8 mouse cellular contexts compared by ENCODE assay signal in genomic region chr16:95824720-95825534, GRCm38 (mm10).
DNase-seq lines count a peak whose midpoint lies in the region; ATAC-seq lines count a peak whose summit lies in the region.

No protein-coding gene starts in this region.

- H3K9ac ChIP-seq in heart, embryonic 16.5 days (ENCODE audit: low read length): no peak overlapping the region
- peak overlapping the region; percentile 12; the same call in 1 of the 2 replicates for H3K9ac ChIP-seq in kidney, embryonic 16.5 days (replicated peaks; ENCODE audit: low read length)

- no peaks in the 10 kb centered on the region; the same call in 1 of the 2 replicates for H3K27me3 ChIP-seq in heart, embryonic 16.5 days (ENCODE audit: control insufficient read depth, insufficient read depth, low read length)
- no peaks in the 10 kb centered on the region for H3K27me3 ChIP-seq in kidney, embryonic 16.5 days (ENCODE audit: insufficient read depth, low read length)

- peak; percentile 98 for DNase-seq in heart, adult 11 months
- no peak for DNase-seq in heart, adult 8-10 months (ENCODE audit: low spot score)
- peak; percentile 72 for DNase-seq in embryo, embryonic 10 days (ENCODE audit: low spot score)
- peak; percentile 87 for DNase-seq in lung, postnatal 36 days
- DNase-seq in spleen, postnatal 36 days (ENCODE audit: low spot score in 2 of 2): peak; percentile 22 to 53
- no peak for DNase-seq in right cerebral cortex, adult 18-20 months

- H3K27ac ChIP-seq in heart, embryonic 16.5 days (ENCODE audit: low read length): peak overlapping the region; percentile 88
- H3K27ac ChIP-seq in kidney, embryonic 16.5 days (ENCODE audit: low read length): peak overlapping the region; percentile 91

- H3K4me1 ChIP-seq in heart, embryonic 16.5 days (ENCODE audit: control insufficient read depth, insufficient read depth, low read length): peaks cover 19% of the 10 kb centered on the region
- H3K4me1 ChIP-seq in kidney, embryonic 16.5 days (ENCODE audit: insufficient read depth, low read length): peaks cover 34% of the 10 kb centered on the region

- 0 out of 2 replicates have a peak, but pooled peaks cover 2% of the 10 kb centered on the region for H3K9me3 ChIP-seq in heart, embryonic 16.5 days (replicated peaks; ENCODE audit: control insufficient read depth, low read length)
- no peaks in the 10 kb centered on the region for H3K9me3 ChIP-seq in kidney, embryonic 16.5 days (ENCODE audit: low read length)

- H3K4me2 ChIP-seq in heart, embryonic 16.5 days (ENCODE audit: low read depth, low read length): peak overlapping the region; percentile 42
- peak overlapping the region; percentile 32 for H3K4me2 ChIP-seq in kidney, embryonic 16.5 days (replicated peaks; ENCODE audit: low read depth, low read length)

- no peak overlapping the region for H3K4me3 ChIP-seq in heart, embryonic 16.5 days (ENCODE audit: low read length)
- H3K4me3 ChIP-seq in kidney, embryonic 16.5 days (ENCODE audit: low read length): no peak overlapping the region

- H3K36me3 ChIP-seq in heart, embryonic 16.5 days (ENCODE audit: control insufficient read depth, insufficient read depth): no peaks in the 10 kb centered on the region
- H3K36me3 ChIP-seq in kidney, embryonic 16.5 days (ENCODE audit: insufficient read depth, low read length): no peaks in the 10 kb centered on the region

- peak; percentile 79 for ATAC-seq in heart, embryonic 16.5 days (replicated peaks; ENCODE audit: extremely low read depth, insufficient read depth, low FRiP score)
- peak; percentile 77 for ATAC-seq in kidney, embryonic 16.5 days (ENCODE audit: low FRiP score, low TSS enrichment)

- 13% methylated on average over 7 of the region's 7 CpGs for WGBS in heart, embryonic 16.5 days
- 6% methylated on average over 7 of the region's 7 CpGs for WGBS in kidney, embryonic 16.5 days

Comparison
In these comparisons a context has a peak if more than half of its experiments do, and no peak if none do; other contexts are left out.
1. DNase-seq: peak in heart, adult 11 months (single experiment), embryo, embryonic 10 days (single experiment), lung, postnatal 36 days (single experiment) and spleen, postnatal 36 days (2 of 2); none in heart, adult 8-10 months (single experiment) and right cerebral cortex, adult 18-20 months (single experiment).